Mouse (Mus musculus) neutrophil, adult 5-6 weeks (primary cell): Measurements from ENCODE around the gene Tpm3-rs7. TPM values are rescaled to one million over a fixed set of nuclear protein-coding genes. Genes with fewer than 3 reads are reported as not detected.
"Not testable (repeated sequence)": the region's sequence is repeated elsewhere in the genome, so short reads cannot be mapped to it uniquely, and the experiment has no call there.

Source experiments
- ATAC-seq: fragments of 151-379, 151-347 bp; 2 replicates; pipeline ENCODE4 v1.8.0; 2017; ENCODE audit warnings: mild to moderate bottlenecking, moderate TSS enrichment; ENCODE audit not compliant: insufficient number of reproducible peaks, poor library complexity, low FRiP score, severe bottlenecking; ENCODE audit errors: extremely low read depth
- total RNA-seq: library from RNA; stranded (forward); fragments of 200-1000 nt; gene quantifications from 2 replicates; pipeline ENCODE4 v1.2.3, GENCODE M21; 2017

Gene Tpm3-rs7
- total RNA-seq, result 23.2 and 35.6 TPM in 2 replicates

- not testable (repeated sequence) for ATAC-seq
Observed at GRCm38 (mm10) chr14:113314499-113314898, at the start of gene Tpm3-rs7. TSS of gene Tpm3-rs7 (plus strand) at chr14:113314608.

GRCm38 (mm10) chr14:113317023-113317422 is 2.6 kb downstream of the Tpm3-rs7 start:
- no peak for ATAC-seq

GRCm38 (mm10) chr14:113363361-113363760 is 49.0 kb downstream of the Tpm3-rs7 start:
- ATAC-seq, result no peak
